Mouse (Mus musculus): Measurements from ENCODE around the gene Olfr263.
"Not testable (repeated sequence)": the region's sequence is repeated elsewhere in the genome, so short reads cannot be mapped to it uniquely, and the experiment has no call there.

Gene Olfr263

DNA sequence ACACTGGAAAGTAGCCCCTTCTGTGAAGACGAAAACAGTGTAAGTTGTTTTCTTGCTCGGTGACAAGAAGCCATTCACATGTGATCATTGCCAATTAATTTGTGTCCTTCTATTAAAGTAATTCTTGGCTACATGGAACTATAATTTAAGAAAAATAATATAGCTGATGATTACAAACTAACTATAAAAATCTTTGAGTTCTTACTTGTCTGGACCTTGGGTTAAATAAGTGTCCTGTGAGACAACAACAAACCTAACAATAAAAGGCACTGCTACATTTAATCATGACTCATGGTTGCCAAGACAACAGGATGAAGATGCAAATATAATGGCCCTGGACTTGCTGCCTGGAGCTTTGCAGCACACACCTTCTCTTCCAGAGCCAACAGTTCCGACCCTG, at the start of gene Olfr263:
Gene Olfr263 (plus strand): TSS at position 301 of the 400 bp plus-strand sequence.
- DNase-seq: not testable (repeated sequence)

DNA sequence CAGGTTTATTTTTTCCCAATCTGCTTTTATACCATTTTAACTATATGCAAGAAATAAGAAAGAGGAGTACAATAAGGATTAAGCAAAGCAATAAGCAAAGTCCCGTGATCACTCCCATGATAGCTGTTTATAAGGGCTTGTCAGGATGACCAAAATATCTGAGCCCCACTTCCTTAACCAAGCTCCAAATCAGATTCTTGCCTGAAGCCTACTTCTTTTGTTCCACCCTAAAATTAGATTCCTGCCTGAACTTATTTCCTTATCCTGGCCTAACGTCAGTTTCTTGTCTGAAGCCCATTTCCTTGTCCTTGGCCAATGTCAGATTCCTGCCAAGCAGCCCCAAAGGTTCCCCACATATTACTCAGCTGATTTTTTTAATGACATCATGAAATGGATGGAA, 46.8 kb upstream of the Olfr263 start:
- DNase-seq: no peak

DNA sequence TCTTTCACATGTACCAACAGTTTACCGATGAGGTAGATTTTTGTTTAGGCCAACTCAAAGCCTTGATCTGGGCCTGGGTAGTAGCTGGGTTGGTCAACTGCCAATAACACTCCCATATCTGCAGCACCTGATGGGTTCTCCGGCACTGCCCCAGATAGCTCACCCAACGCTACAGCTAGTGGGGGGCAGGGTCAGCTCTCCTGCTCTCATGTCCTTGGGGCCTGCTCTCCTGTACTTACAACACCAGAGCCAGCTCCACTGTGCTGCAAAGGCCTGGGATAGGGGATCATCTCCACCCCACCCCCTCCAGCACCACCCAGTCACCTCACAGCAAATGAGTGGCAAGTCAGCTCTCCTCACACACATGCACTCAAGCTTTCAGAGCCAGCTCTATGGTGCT, 19.7 kb upstream of the Olfr263 start:
- DNase-seq: no peak

DNA sequence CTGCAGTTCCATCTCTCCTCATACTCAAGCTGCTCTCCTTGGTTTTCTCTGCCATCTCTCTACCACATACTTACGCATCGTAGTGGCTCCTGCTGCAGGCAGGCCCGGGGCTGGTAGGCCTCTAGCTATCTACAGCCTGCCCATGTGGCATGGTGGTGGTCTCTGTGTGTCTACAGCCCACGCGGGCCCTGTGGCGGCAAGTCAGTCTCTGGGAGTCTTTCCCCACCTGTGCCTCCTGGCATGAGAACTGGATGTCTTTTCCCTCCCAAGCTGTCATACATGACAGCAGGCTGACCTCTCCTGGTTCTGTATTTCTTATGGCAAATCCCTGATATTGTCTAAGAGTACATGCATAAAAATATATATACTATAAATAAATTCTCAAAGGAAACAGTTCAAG, 19.0 kb upstream of the Olfr263 start:
- DNase-seq: no peak

DNA sequence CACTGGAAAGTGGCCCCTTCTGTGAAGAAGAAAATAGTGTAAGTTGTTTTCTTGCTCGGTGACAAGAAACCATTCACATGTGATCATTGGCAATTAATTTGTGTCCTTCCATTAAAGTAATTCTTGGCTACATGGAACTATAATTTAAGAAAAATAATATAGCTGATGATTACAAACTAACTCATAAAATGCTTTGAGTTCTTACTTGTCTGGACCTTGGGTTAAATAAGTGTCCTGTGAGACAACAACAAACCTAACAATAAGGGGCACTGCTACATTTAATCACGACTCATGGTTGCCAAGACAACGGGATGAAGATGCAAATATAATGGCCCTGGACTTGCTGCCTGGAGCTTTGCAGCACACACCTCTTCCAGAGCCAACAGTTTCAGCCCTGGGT, 18.3 kb upstream of the Olfr263 start, which contains the start of gene Olfr1369-ps1:
Gene Olfr1369-ps1 (plus strand): TSS at position 301 of the 400 bp plus-strand sequence.
- DNase-seq: not testable (repeated sequence)

DNA sequence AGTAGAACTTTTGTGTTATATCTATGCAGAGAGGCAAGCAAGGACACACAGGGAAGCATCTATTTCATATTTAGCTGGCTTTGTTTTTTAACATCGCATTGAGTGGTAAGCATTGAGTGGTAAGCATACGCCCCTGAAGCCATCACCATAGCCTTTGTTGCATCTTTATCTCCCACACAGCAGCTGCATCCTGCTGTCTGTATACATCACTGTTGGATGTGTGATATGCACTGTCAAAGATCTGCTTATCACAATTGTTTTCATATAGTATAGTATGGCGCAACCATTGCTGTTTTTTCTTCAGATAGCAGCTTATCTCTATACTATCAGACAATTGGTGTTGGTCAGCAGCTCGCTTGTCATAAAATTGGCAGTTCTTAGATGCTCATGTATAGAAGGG, 15.3 kb upstream of the Olfr263 start:
- no peak for DNase-seq

DNA sequence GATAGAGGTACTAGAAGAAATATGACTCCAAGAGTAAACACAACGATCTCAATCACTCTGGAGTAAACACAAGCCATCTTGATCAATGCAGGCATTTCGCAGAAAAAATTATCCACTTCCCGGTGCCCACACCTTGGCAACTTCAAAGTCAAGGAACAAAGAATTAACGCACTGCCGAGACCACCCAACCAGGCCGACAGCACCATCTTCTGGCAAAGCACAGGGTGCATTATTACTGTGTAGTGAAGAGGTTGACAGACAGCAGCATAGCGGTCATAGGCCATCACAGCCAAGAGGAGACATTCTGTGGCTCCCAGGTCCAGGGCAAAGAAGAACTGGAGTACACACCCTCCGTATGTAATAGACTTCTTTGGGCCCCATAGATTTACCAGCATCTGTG, 13.0 kb downstream of the Olfr263 start:
- no peak for DNase-seq

DNA sequence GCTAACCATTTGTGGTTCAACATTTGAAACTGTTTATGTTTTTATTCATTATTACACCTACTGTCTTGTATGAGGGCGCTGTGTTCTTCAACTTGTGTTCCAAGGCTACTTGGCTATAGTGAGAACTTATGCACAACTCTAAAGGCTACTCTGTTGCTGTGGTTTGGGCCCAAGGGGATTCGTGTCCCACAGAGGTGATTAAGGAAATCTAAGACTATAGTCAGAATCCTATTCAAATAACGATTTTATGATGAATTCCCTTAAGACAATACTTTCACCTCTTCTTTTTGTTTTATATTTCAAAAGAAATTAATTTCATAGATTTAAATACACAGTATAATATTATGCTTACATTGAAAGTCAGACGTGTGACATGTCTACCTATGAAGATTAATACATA, 16.3 kb downstream of the Olfr263 start, which contains the start of gene Olfr1368:
Gene Olfr1368 (minus strand): TSS at position 101 of the 400 bp plus-strand sequence.
- DNase-seq: no peak

DNA sequence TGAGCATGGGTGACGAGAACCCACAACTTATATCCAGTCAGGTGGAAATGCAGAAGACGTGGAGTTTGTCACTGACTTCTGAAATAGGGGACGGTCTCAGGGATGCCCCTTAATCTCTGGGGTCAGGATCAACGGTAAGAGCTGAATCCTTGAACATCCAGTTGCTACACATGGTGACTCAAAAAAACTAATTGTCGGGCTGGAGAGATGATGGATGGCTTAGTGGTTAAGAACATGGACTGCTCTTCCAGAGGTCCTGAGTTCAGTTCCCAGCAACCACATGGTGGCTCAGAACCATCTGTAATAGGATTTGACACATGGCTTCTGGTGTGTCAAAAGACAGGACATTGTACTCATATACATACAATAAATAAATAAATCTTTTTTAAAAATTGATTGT, 26.4 kb downstream of the Olfr263 start:
- DNase-seq: no peak

DNA sequence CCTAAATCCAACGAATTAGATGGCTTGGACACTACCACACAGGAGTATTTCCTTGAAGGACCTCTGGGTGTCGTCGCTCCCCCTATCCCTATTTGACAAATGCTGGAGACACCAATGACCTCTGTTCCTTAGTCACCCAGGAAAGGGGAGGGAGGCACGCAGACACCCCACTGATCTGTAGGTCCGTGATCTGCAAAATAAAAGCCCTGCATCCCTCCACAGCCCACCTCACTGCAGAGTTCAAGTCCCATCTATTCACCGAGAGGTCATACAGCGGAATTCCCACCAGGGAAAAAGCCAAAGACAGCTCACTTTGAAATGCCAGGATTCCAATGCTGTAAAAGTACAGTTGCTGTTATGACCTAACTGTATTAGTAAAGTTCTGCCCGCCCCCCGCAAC, 28.6 kb downstream of the Olfr263 start:
- no peak for DNase-seq

DNA sequence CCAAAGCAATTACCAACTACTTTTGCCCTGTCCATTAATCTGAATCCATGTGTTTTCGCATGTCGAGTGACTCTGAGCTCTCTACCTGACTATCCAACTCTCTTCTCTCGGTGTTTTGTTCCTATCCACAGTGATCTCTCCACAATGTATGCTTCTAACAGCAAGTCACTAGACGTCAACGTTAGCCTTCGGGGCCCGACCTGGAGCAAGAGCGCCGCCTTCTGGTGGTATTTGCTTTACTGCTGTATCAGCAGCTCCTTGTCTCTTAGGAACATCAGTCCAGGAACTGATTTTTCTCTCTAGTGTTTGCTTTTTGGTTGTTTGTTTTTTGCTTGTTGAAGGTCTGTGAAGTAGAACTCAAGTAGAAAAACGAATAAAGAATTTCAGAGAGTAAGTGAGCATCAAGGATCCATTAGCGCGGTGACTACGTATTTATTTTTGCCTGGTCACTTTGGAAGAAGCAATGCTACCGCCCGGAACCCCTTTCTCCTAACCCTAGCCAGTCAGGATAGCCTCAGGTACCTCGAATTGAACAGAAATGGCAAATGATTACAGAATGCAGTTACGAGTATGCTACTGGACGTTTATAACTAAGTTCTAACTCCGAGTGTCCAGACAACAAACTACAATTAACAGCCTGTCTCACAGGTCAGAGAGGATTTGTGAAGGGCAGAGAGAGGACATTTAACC, 29.5 kb downstream of the Olfr263 start:
- peak; percentile 90 to 92 for DNase-seq

DNA sequence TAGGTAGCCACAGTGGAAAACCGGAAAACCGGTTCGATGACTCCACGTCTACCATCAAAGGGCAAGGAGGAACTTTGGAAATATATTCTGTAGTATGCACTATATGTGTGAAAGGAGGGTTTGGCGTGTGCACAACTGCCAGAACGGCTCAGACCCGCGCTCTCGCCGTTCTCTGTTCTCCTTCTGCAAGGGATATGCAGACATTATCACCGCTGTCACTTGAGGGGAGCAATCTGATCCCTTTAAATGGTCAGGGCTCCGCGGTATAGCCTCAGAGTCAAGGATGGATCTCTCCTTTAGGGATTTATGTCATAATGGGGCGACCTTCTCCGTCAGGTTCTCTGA, 30.0 kb downstream of the Olfr263 start:
- DNase-seq: peak; percentile 37 to 40

DNA sequence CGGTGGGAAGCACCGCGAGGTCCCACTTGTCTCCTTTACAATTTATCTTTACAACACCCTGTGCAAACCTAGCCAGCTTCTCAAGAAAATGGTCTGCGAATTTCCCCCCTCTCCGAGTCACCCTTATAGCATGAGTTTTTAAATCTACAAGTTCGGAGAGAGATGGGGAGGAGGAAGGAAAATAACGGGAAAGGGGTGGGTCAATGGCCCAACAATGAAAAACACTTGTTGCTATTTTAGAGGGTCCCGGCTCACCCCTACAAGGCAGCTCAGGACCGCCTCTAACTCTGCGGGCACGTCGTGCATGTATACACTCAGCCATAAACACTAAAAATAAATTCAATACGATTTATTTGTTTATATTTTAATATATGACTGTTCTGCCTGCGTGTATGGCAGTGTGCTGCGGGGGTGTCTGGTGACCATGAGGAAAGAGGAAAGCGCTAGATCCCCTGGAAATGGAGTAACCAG, 30.6 kb downstream of the Olfr263 start:
- peak; percentile 33 to 43 for DNase-seq

DNA sequence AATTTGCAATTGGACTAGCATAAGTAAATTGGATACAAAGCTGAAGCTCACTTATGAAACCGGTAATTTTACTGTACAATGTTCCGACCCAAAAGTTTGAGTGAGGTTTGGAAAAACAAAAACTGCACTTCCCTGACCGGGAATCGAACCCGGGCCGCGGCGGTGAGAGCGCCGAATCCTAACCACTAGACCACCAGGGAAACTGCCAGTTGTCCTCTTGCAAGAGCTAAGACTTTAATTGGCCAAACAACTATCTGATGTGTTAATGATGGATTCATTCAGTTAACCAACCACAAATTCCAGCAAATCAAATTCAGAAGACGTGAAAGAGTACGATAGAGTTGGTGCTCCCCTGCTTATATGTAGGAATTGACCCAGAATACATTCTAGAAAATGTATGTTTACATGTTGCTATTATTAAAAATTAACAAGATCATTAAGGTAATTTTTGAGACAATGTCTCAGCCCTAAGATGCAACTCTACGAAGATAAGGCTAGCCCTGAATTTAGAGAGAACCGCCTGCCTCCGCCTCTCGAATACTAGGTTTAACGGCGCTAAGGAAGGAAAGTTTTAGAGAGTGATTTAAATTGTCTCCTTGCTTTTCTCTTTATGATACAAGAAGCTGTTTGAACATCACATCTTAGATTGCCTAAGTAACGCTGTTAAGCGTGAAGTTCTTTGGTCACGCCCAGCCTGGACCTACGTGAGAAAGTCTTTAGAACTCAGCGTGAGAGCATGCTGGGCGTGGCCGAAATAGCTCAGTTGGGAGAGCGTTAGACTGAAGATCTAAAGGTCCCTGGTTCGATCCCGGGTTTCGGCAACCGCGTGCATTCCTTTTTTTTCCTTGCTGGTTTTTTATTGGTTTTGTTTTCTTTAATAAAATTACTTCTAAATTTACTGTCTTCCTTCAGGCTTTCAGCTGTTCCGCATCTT, 31.5 kb downstream of the Olfr263 start:
- peak; percentile 95 for DNase-seq

DNA sequence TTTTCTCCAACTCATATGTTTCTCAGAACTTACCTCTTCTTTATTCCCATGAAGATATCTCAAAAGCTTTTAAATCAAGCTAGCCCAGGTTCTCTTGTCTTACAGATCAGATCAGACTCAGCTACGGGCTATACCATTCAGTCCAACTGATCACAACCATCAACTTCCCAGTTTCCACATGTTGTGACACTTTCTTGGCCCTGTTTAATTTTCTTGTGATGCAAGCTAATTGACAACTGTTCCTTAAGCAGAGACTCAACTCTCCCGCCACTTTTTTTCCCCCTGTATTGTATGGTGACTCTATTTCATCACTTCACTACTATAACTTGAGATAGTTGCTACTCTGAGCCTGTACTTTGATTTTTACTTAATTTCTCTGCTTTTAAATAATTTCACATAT, 32.2 kb downstream of the Olfr263 start:
- DNase-seq: no peak

DNA sequence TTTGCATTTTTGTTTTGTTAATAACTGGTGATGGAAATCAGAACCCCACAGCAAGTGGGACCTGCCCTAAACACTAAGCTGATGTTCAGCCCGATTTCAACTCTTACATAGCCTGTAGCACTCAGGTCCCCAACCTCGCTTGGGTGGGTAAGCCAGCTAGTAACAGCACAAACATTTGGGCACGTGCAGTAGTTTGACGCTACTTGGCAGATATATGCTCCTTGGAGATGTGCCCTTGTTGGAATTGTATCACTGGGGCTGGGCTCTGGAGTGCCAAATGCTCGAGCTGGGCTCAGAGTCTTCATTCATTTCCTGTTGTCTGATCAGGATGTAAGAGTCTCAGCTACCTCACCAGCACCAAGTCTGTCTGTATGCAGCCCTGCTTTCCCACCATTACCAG, 33.2 kb downstream of the Olfr263 start:
- DNase-seq: no peak

DNA sequence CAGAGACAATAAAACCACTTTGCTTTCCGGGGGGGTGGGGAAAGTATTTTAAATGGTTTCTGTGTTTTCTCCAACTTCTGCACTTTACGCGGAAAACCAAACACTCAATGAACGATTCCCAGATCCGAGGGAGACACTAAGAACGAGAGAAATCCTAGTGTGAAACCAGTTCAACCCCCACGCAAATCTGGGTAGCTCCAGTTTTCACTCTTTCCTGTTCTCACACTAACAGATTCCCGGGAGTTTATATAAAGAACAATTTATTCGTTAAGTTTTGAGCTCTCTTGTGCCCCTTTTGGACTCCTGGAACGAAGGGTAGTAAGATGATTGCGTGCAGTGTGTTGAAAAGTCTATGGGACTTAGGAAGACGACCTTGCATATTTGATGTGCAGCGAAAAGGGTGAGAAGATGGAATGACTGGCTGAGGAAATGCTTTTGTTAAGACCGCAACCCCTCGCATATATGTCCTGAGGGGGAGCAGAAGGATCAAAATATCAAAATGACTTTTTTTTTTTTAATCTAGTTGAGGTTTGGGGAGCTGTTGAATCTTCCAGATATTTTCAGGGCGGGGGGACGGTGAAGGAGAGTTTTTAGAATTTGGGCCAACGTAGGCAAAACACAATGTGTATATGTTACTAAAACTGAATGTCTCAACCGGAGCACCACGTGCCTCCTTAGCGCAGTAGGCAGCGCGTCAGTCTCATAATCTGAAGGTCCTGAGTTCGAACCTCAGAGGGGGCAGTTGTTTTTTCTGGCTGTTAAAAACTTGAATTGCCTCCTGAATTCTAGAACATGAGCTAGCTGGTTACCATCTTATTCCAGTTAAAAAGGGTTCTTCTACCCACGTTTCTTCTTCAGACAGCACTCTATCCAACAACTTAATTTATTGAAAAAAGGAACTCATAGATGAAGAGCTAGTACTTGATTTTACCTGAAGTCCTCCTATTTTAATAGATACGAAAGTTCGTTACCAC, 37.8 kb downstream of the Olfr263 start:
- DNase-seq: peak; percentile 89 to 92

DNA sequence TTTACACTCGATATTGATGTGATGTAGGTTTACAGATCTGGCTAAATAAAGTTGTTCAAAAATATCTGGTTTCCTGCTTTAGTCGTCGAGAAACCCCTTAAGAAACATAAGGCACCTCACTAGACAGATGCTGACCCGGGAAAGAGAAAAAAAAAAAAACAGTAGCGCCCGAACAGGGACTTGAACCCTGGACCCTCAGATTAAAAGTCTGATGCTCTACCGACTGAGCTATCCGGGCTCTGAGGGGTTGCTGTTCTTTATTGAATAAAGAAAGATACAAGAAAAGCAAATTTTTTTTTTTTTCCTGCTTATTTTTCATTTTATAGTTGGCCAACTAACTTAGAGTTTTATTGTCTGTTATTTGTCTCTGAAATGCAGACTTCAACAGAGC, 38.5 kb downstream of the Olfr263 start:
- peak; percentile 66 to 70 for DNase-seq

DNA sequence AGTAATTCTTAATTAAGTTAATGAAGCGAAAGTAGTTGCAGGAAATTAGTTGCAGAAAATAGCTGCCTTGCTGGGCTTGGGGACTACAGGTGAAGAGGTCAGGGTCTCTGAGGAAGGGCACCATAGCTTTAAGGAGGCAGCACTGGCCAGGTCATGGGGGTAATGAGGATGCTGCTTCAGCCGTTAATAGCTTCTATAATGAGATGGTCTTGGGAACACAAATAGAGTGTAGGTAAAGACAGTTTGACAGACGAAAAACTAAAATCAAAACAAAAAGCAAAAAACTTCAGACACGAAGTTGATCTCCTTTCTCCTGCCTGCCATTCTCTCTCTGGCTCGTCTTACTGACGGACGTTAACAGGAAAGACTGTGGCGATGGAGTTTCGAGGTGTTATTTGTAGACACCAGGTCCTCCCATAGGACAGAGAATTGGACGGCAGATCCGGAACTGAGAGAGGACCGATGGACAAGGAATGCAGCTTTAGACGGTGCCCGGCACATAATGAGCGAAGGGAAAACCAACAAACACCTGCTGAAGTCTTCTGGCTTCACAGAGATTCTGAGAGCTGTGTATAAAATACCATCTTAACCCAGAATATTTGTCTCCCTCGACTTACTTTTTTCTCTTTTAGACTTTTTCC, 39.1 kb downstream of the Olfr263 start:
- DNase-seq: peak; percentile 47 to 58

DNA sequence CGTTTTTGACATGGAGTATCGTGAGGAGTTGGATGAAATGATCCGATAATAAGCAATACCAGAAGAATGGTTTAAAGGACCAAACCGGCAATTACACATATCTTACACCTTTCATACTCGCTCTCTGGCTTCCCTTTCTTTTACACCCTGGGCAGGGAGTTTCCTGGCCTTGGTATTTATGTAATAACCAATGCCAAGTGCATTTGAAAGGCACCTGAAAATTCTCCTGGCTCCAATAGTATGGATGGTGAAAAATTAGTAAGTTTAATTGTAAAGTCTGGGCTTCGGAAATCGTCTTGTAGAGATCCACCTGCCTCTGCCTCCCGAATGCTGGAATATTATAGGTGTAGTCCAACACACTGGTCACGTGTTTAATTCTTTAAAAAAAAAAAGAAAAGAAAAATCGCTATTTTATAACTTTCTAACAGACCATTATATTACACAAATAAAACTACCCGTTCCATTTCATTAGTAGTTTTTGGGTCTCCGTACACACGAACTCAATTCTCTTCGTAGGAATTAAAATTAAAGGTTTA, 39.8 kb downstream of the Olfr263 start:
- DNase-seq: peak; percentile 26 to 32

DNA sequence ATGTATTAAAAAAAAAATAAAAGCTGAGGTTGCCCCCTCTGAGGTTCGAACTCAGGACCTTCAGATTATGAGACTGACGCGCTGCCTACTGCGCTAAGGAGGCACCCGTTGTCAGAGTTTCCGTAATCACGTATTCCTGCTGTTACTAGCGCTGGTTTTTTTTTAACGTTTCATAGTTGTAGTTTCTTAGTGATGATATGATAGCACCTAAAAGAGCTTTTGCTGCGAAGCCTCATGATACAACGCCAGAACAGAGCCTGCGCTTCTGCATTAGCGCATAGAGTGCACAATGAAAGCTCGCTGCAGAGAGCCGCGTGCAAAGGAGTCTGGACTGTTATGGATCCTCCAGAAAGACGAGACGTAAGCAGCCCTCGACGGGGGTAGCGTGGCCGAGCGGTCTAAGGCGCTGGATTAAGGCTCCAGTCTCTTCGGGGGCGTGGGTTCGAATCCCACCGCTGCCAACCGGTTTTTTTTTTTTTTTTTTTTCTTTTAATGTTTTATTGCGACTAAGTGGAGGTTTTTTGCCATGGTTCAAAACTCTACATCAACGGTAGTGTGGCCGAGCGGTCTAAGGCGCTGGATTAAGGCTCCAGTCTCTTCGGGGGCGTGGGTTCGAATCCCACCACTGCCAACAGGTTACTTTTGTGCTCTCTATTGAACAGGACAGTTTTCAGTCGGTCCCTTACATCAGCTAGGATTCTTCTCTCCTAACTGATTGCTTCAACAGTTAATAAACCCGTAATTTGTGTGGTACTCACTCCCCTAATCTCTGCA, 40.4 kb downstream of the Olfr263 start:
- DNase-seq: peak; percentile 88 to 89

All from B cell, adult 2 months (primary cell).